Mouse (Mus musculus) skeletal muscle tissue, adult 2 months (tissue): ENCODE data around the gene Mmp11.
"Not testable (repeated sequence)": the region's sequence is repeated elsewhere in the genome, so short reads cannot be mapped to it uniquely, and the experiment has no call there.

ENCODE experiments used
- DNase-seq: peaks from one replicate; pipeline ENCODE4 v3.0.0-alpha.2; 2012; ENCODE audit warnings: low read depth, low spot score

Gene Mmp11

GRCm38 (mm10) chr10:75897373-75897772, 38.9 kb downstream of the Mmp11 start:
- peak; percentile 62 for DNase-seq

- DNase-seq, result no peak
Observed at GRCm38 (mm10) chr10:75896208-75896607, 40.1 kb downstream of the Mmp11 start.

GRCm38 (mm10) chr10:75895730-75896129, 40.6 kb downstream of the Mmp11 start:
- DNase-seq, result no peak

- no peak for DNase-seq
Observed at GRCm38 (mm10) chr10:75894601-75895000, 41.7 kb downstream of the Mmp11 start.

- peak; percentile 90 for DNase-seq
Observed at GRCm38 (mm10) chr10:75893089-75893750, 43.1 kb downstream of the Mmp11 start, which contains the start of gene Derl3. Gene Derl3 (plus strand): TSS chr10:75893413.

GRCm38 (mm10) chr10:75889406-75890153, 46.7 kb downstream of the Mmp11 start:
- DNase-seq, result no peak

GRCm38 (mm10) chr10:75887504-75887903, 48.8 kb downstream of the Mmp11 start:
- not testable (repeated sequence) for DNase-seq

GRCm38 (mm10) chr10:75884742-75885141, 51.6 kb downstream of the Mmp11 start:
- no peak for DNase-seq

- peak; percentile 69 for DNase-seq
Observed at GRCm38 (mm10) chr10:75883232-75883552, 53.1 kb downstream of the Mmp11 start.

GRCm38 (mm10) chr10:75882433-75883231, 53.7 kb downstream of the Mmp11 start:
- DNase-seq, result no peak

GRCm38 (mm10) chr10:75881578-75882432, 54.5 kb downstream of the Mmp11 start:
- no peak for DNase-seq

- no peak for DNase-seq
Observed at GRCm38 (mm10) chr10:75880771-75881577, 55.3 kb downstream of the Mmp11 start.

- no peak for DNase-seq
Observed at GRCm38 (mm10) chr10:75880351-75880750, 55.9 kb downstream of the Mmp11 start.

- no peak for DNase-seq
Observed at GRCm38 (mm10) chr10:75878836-75879235, 57.5 kb downstream of the Mmp11 start.

- no peak for DNase-seq
Observed at GRCm38 (mm10) chr10:75873543-75874170, 62.6 kb downstream of the Mmp11 start.
